Mouse (Mus musculus): ENCODE measurements around the gene Galnt18.

- TF ChIP-seq CTCF (IDR thresholded peaks at IDR 0.05; ENCODE audit: low read depth) (no peak), EP300 (IDR thresholded peaks at IDR 0.05; ENCODE audit: low read depth) (no peak)
Observed at GRCm38 (mm10) chr7:111799021-111799420, 19.2 kb upstream of the Galnt18 start.

All from liver, embryonic 14.5 days (tissue).